Mouse (Mus musculus): Measurements from ENCODE around the gene Btaf1. TPM values are rescaled to one million over a fixed set of nuclear protein-coding genes. Genes with fewer than 3 reads are reported as not detected.

The Btaf1 gene
- polyA plus RNA-seq, 1 experiment = 25.4 TPM

- no peak overlapping the region for H3K4me3 ChIP-seq (ENCODE audit: insufficient read depth, low read length)
- TF ChIP-seq CTCF (IDR thresholded peaks at IDR 0.05; ENCODE audit: low read depth, low read length) (no peak), POLR2A (IDR thresholded peaks at IDR 0.05; ENCODE audit: borderline replicate concordance, low read depth, low read length) (no peak)
- peaks cover 16% of the 10 kb centered on the region for H3K4me1 ChIP-seq (ENCODE audit: control insufficient read depth, insufficient read depth, low read length)
- no peak overlapping the region for H3K27ac ChIP-seq (ENCODE audit: insufficient read depth, low read depth, low read length)
Measured at GRCm38 (mm10) chr19:37044431-37044830, 118.6 kb downstream of the Btaf1 start.

- Histone ChIP-seq H3K27ac (ENCODE audit: insufficient read depth, low read depth, low read length) (peak overlapping the region; percentile 57), H3K4me3 (ENCODE audit: insufficient read depth, low read length) (no peak overlapping the region)
- TF ChIP-seq POLR2A (IDR thresholded peaks at IDR 0.05; ENCODE audit: borderline replicate concordance, low read depth, low read length) (no peak), CTCF (IDR thresholded peaks at IDR 0.05; ENCODE audit: low read depth, low read length) (no peak)
Measured at GRCm38 (mm10) chr19:37048507-37048906, 122.6 kb downstream of the Btaf1 start.

GRCm38 (mm10) chr19:37050643-37051345 lies 124.9 kb downstream of the Btaf1 start:
- Histone ChIP-seq H3K4me1 (ENCODE audit: control insufficient read depth, insufficient read depth, low read length) (peaks cover 16% of the 10 kb centered on the region), H3K4me3 (ENCODE audit: insufficient read depth, low read length) (no peak overlapping the region), H3K27ac (ENCODE audit: insufficient read depth, low read depth, low read length) (no peak overlapping the region)
- TF ChIP-seq CTCF (IDR thresholded peaks at IDR 0.05; ENCODE audit: low read depth, low read length) (no peak), POLR2A (IDR thresholded peaks at IDR 0.05; ENCODE audit: borderline replicate concordance, low read depth, low read length) (no peak)

More at GRCm38 (mm10) chr19:37048507-37048906, 122.6 kb downstream of the Btaf1 start:
- peaks cover 16% of the 10 kb centered on the region for H3K4me1 ChIP-seq (ENCODE audit: control insufficient read depth, insufficient read depth, low read length)

- TF ChIP-seq POLR2A (IDR thresholded peaks at IDR 0.05; ENCODE audit: borderline replicate concordance, low read depth, low read length) (no peak), CTCF (IDR thresholded peaks at IDR 0.05; ENCODE audit: low read depth, low read length) (0 out of 2 replicates have a peak, but pooled peaks have one; percentile 13)
- no peak overlapping the region for H3K4me3 ChIP-seq (ENCODE audit: insufficient read depth, low read length)
- peaks cover 24% of the 10 kb centered on the region for H3K4me1 ChIP-seq (ENCODE audit: control insufficient read depth, insufficient read depth, low read length)
- no peak overlapping the region for H3K27ac ChIP-seq (ENCODE audit: insufficient read depth, low read depth, low read length)
Measured at GRCm38 (mm10) chr19:37055976-37056556, 130.2 kb downstream of the Btaf1 start.

GRCm38 (mm10) chr19:37057161-37057905 lies 131.5 kb downstream of the Btaf1 start:
- Histone ChIP-seq H3K4me3 (ENCODE audit: insufficient read depth, low read length) (no peak overlapping the region), H3K4me1 (ENCODE audit: control insufficient read depth, insufficient read depth, low read length) (peaks cover 35% of the 10 kb centered on the region), H3K27ac (ENCODE audit: insufficient read depth, low read depth, low read length) (peak overlapping the region; percentile 38; the same call in 1 of the 2 replicates)
- TF ChIP-seq CTCF (IDR thresholded peaks at IDR 0.05; ENCODE audit: low read depth, low read length) (no peak), POLR2A (IDR thresholded peaks at IDR 0.05; ENCODE audit: borderline replicate concordance, low read depth, low read length) (no peak)

GRCm38 (mm10) chr19:37059623-37060022 lies 133.7 kb downstream of the Btaf1 start:
- Histone ChIP-seq H3K4me3 (ENCODE audit: insufficient read depth, low read length) (no peak overlapping the region), H3K27ac (ENCODE audit: insufficient read depth, low read depth, low read length) (peak overlapping the region; percentile 88), H3K4me1 (ENCODE audit: control insufficient read depth, insufficient read depth, low read length) (peaks cover 37% of the 10 kb centered on the region)
- TF ChIP-seq POLR2A (IDR thresholded peaks at IDR 0.05; ENCODE audit: borderline replicate concordance, low read depth, low read length) (no peak), CTCF (IDR thresholded peaks at IDR 0.05; ENCODE audit: low read depth, low read length) (no peak)

GRCm38 (mm10) chr19:37060078-37060477 lies 134.2 kb downstream of the Btaf1 start:
- peak overlapping the region; percentile 86 for H3K27ac ChIP-seq (ENCODE audit: insufficient read depth, low read depth, low read length)
- H3K4me3 ChIP-seq (ENCODE audit: insufficient read depth, low read length) = no peak overlapping the region
- peaks cover 37% of the 10 kb centered on the region for H3K4me1 ChIP-seq (ENCODE audit: control insufficient read depth, insufficient read depth, low read length)
- TF ChIP-seq CTCF (IDR thresholded peaks at IDR 0.05; ENCODE audit: low read depth, low read length) (no peak), POLR2A (IDR thresholded peaks at IDR 0.05; ENCODE audit: borderline replicate concordance, low read depth, low read length) (no peak)

Other genes with a start within 250 kb of the Btaf1 start
- not detected in 2 replicates for gene Ppp1r3c, start 189.4 kb upstream of the Btaf1 start, polyA plus RNA-seq (2012; ENCODE audit: insufficient read depth, insufficient read length, missing spikeins)
- gene Tnks2, start 91.8 kb upstream of the Btaf1 start, polyA plus RNA-seq (2012; ENCODE audit: insufficient read depth, insufficient read length, missing spikeins) = 38.4 and 46.8 TPM in 2 replicates
- gene Fgfbp3, start 6.5 kb upstream of the Btaf1 start, polyA plus RNA-seq (2012; ENCODE audit: insufficient read depth, insufficient read length, missing spikeins) = 2.1 and 2.3 TPM in 2 replicates

All from bone marrow macrophage, adult 2 months (primary cell).